Mouse (Mus musculus) gastrocnemius, postnatal 4 days (tissue): Measurements from ENCODE around the gene Ctcf. TPM values are rescaled to one million over a fixed set of nuclear protein-coding genes. Genes with fewer than 3 reads are reported as not detected.

Experiments used
- DNase-seq, 2 experiments: peaks; one replicate each; pipeline ENCODE4 v3.0.0; 2021 to 2022; ENCODE audit warnings: low spot score in 2 of 2, mixed read lengths in 2 of 2
- total RNA-seq, 2 experiments: library from RNA; stranded (reverse); gene quantifications; 2 replicates each; pipeline ENCODE4 v1.2.3; 2021

Gene Ctcf
- total RNA-seq, 2 experiments from 2014 or later: 57.4 to 58.4 TPM

GRCm38 (mm10) chr8:105615942-105616341, 20.4 kb upstream of the Ctcf start:
- DNase-seq: no peak

GRCm38 (mm10) chr8:105617451-105618278, 18.7 kb upstream of the Ctcf start:
- DNase-seq: no peak

GRCm38 (mm10) chr8:105618279-105618634, 18.1 kb upstream of the Ctcf start:
- no peak for DNase-seq

- no peak for DNase-seq
These were observed 17.3 kb upstream of the Ctcf start for GRCm38 (mm10) chr8:105618892-105619591.

GRCm38 (mm10) chr8:105620211-105620610, 16.2 kb upstream of the Ctcf start:
- no peak for DNase-seq

GRCm38 (mm10) chr8:105620946-105621720, 15.2 kb upstream of the Ctcf start:
- DNase-seq: no peak

GRCm38 (mm10) chr8:105621841-105622240, 14.5 kb upstream of the Ctcf start:
- no peak for DNase-seq

GRCm38 (mm10) chr8:105622421-105622920, 13.9 kb upstream of the Ctcf start:
- DNase-seq: peak; percentile 91 to 96

GRCm38 (mm10) chr8:105623118-105623517, 13.2 kb upstream of the Ctcf start:
- no peak for DNase-seq

GRCm38 (mm10) chr8:105623679-105624245, 12.6 kb upstream of the Ctcf start:
- DNase-seq: no peak

- no peak for DNase-seq
These were observed 12.0 kb upstream of the Ctcf start for GRCm38 (mm10) chr8:105624401-105624800.

GRCm38 (mm10) chr8:105624831-105625230, 11.5 kb upstream of the Ctcf start:
- no peak for DNase-seq

GRCm38 (mm10) chr8:105626086-105626485, 10.3 kb upstream of the Ctcf start:
- DNase-seq: no peak

GRCm38 (mm10) chr8:105629337-105629736, 7.0 kb upstream of the Ctcf start:
- DNase-seq: no peak

GRCm38 (mm10) chr8:105634771-105635458, 1.5 kb upstream of the Ctcf start:
- DNase-seq: no peak

- DNase-seq: no peak
These were observed 887 bp upstream of the Ctcf start for GRCm38 (mm10) chr8:105635481-105635880.

GRCm38 (mm10) chr8:105636963-105637510, 669 bp downstream of the Ctcf start, which contains the start of gene Agrp:
Gene Agrp, minus strand, starts transcription at chr8:105637393.
- DNase-seq: peak; percentile 39 to 55

GRCm38 (mm10) chr8:105637601-105638041, 1.3 kb downstream of the Ctcf start:
- DNase-seq: no peak

GRCm38 (mm10) chr8:105638510-105638909, 2.1 kb downstream of the Ctcf start:
- DNase-seq: no peak

GRCm38 (mm10) chr8:105639835-105640234, 3.5 kb downstream of the Ctcf start:
- no peak for DNase-seq
